ENCODE assay signal across 8 mouse cellular contexts in genomic region chr10:34095964-34096363, GRCm38 (mm10). TPM values are rescaled to one million over a fixed set of nuclear protein-coding genes. Genes with fewer than 3 reads are reported as not detected.
DNase-seq lines count a peak whose midpoint lies in the region; ATAC-seq and TF ChIP-seq lines count a peak whose summit lies in the region.

No protein-coding gene starts in this region.

- no peak for TF ChIP-seq EP300 in ES-Bruce4 (IDR thresholded peaks at IDR 0.05; ENCODE audit: insufficient read depth, low read depth, low read length)
- no peak for TF ChIP-seq EP300 in liver, postnatal 0 days (IDR thresholded peaks at IDR 0.05; ENCODE audit: low read depth)

- no peaks in the 10 kb centered on the region for H3K9me3 ChIP-seq in heart, embryonic 11.5 days (replicated peaks; ENCODE audit: control insufficient read depth, low read length)
- H3K9me3 ChIP-seq in ES-Bruce4 (replicated peaks; ENCODE audit: control insufficient read depth, insufficient read depth, low read length, poor library complexity, severe bottlenecking), result no peaks in the 10 kb centered on the region
- no peaks in the 10 kb centered on the region for H3K9me3 ChIP-seq in forebrain, embryonic 16.5 days (ENCODE audit: control insufficient read depth, low read length)
- H3K9me3 ChIP-seq in liver, postnatal 0 days (ENCODE audit: low read length), result no peaks in the 10 kb centered on the region

- WGBS in heart, embryonic 11.5 days (ENCODE audit: insufficient replicate concordance), result 49% methylated on average over 12 of the region's 12 CpGs
- WGBS in forebrain, embryonic 16.5 days, result 63% methylated on average over 12 of the region's 12 CpGs
- 55% methylated on average over 12 of the region's 12 CpGs for WGBS in liver, postnatal 0 days (ENCODE audit: insufficient replicate concordance)

- H3K4me3 ChIP-seq in heart, embryonic 11.5 days (ENCODE audit: low read depth, low read length), result peak overlapping the region; percentile 39
- peak overlapping the region; percentile 2; the same call in 1 of the 2 replicates for H3K4me3 ChIP-seq in ES-Bruce4 (ENCODE audit: low read depth, low read length)
- H3K4me3 ChIP-seq in forebrain, embryonic 16.5 days (replicated peaks; ENCODE audit: low read length), result peak overlapping the region; percentile 9; the same call in 1 of the 2 replicates
- H3K4me3 ChIP-seq in liver, postnatal 0 days (ENCODE audit: low read depth, low read length), result peak overlapping the region; percentile 20; the same call in 1 of the 2 replicates

- H3K9ac ChIP-seq in heart, embryonic 11.5 days (ENCODE audit: low read depth, low read length), result peak overlapping the region; percentile 69
- no peak overlapping the region for H3K9ac ChIP-seq in ES-Bruce4 (ENCODE audit: low read depth, poor library complexity, severe bottlenecking)
- peak overlapping the region; percentile 23; the same call in 1 of the 2 replicates for H3K9ac ChIP-seq in forebrain, embryonic 16.5 days (replicated peaks; ENCODE audit: low read depth, low read length)
- H3K9ac ChIP-seq in liver, postnatal 0 days (replicated peaks), result 0 out of 2 replicates have a peak overlapping the region, but pooled peaks have one; percentile 26

- no peaks in the 10 kb centered on the region for H3K27me3 ChIP-seq in heart, embryonic 11.5 days (ENCODE audit: control insufficient read depth, insufficient read depth, low read length)
- H3K27me3 ChIP-seq in ES-Bruce4 (ENCODE audit: control insufficient read depth, insufficient read depth, low read length, poor library complexity, severe bottlenecking), result no peaks in the 10 kb centered on the region
- no peaks in the 10 kb centered on the region for H3K27me3 ChIP-seq in forebrain, embryonic 16.5 days (replicated peaks; ENCODE audit: control insufficient read depth, insufficient read depth, low read length)
- H3K27me3 ChIP-seq in liver, postnatal 0 days (ENCODE audit: insufficient read depth, low read length), result no peaks in the 10 kb centered on the region

- H3K4me1 ChIP-seq in heart, embryonic 11.5 days (ENCODE audit: control insufficient read depth, insufficient read depth, low read length), result no peaks in the 10 kb centered on the region
- H3K4me1 ChIP-seq in ES-Bruce4 (ENCODE audit: control insufficient read depth, insufficient read depth, low read length), result no peaks in the 10 kb centered on the region
- H3K4me1 ChIP-seq in forebrain, embryonic 16.5 days (replicated peaks; ENCODE audit: control insufficient read depth, insufficient read depth, low read length), result no peaks in the 10 kb centered on the region
- H3K4me1 ChIP-seq in liver, postnatal 0 days (ENCODE audit: insufficient read depth), result peaks cover 2% of the 10 kb centered on the region; the same call in 1 of the 2 replicates

- DNase-seq in heart, adult 8-10 months (ENCODE audit: low spot score), result no peak
- no peak for DNase-seq in liver, postnatal 0 days
- no peak for DNase-seq in ovary, adult 18-20 months (ENCODE audit: low spot score)
- DNase-seq in adrenal gland, postnatal 4 days (ENCODE audit: low spot score in 2 of 2), result no peak
- no peak for DNase-seq in urinary bladder, postnatal 25 days (ENCODE audit: low spot score)

- no peaks in the 10 kb centered on the region for H3K36me3 ChIP-seq in heart, embryonic 11.5 days (ENCODE audit: control insufficient read depth, insufficient read depth, low read length)
- no peaks in the 10 kb centered on the region for H3K36me3 ChIP-seq in ES-Bruce4 (ENCODE audit: control insufficient read depth, insufficient read depth, low read length, poor library complexity, severe bottlenecking)
- H3K36me3 ChIP-seq in forebrain, embryonic 16.5 days (ENCODE audit: control insufficient read depth, insufficient read depth), result no peaks in the 10 kb centered on the region
- H3K36me3 ChIP-seq in liver, postnatal 0 days (replicated peaks; ENCODE audit: insufficient read depth, low read length), result no peaks in the 10 kb centered on the region

- peak overlapping the region; percentile 64 for H3K4me2 ChIP-seq in heart, embryonic 11.5 days
- H3K4me2 ChIP-seq in forebrain, embryonic 16.5 days (ENCODE audit: low read length), result peak overlapping the region; percentile 45
- peak overlapping the region; percentile 47 for H3K4me2 ChIP-seq in liver, postnatal 0 days (ENCODE audit: low read depth, low read length)

- no peak for ATAC-seq in heart, embryonic 11.5 days (replicated peaks; ENCODE audit: insufficient number of reproducible peaks, low FRiP score, low TSS enrichment)
- peak; percentile 47 for ATAC-seq in forebrain, embryonic 16.5 days
- ATAC-seq in liver, postnatal 0 days, result no peak

- H3K27ac ChIP-seq in heart, embryonic 11.5 days (ENCODE audit: low read depth, low read length), result no peak overlapping the region
- no peak overlapping the region for H3K27ac ChIP-seq in ES-Bruce4 (ENCODE audit: insufficient read depth, low read length)
- no peak overlapping the region for H3K27ac ChIP-seq in forebrain, embryonic 16.5 days (ENCODE audit: low read length)
- no peak overlapping the region; the same call in 1 of the 2 replicates for H3K27ac ChIP-seq in liver, postnatal 0 days (ENCODE audit: low read depth)

- no peak for TF ChIP-seq CTCF in ES-Bruce4 (IDR thresholded peaks at IDR 0.05; ENCODE audit: low read depth, low read length)
- TF ChIP-seq CTCF in liver, postnatal 0 days (IDR thresholded peaks at IDR 0.05; ENCODE audit: low read depth), result no peak

- no peak for TF ChIP-seq POLR2A in ES-Bruce4 (IDR thresholded peaks at IDR 0.05; ENCODE audit: insufficient read depth, low read length)

RNA-seq across cellular contexts. Expression of gene Calhm5, which starts 0.4 kb away (rescaled TPM):
- polyA plus RNA-seq in heart, embryonic 11.5 days (2014; fragmentation: Nextera tagmentation; extraction: Ambion mirVana), result 0.86 and 1.2 TPM in 2 replicates
- 1 to 10 TPM in 1 of 4 experiments, under 1 TPM in 3; 0.63 to 1.1 (median 0.81) TPM for total RNA-seq in heart, adult 8-10 months (2022)
- 0.18 TPM in 1 of 2 replicates, not detected in the other for polyA plus RNA-seq in ES-Bruce4 (2011; ENCODE audit: insufficient read depth, insufficient read length, low read depth, missing spikeins)
- polyA plus RNA-seq in forebrain, embryonic 16.5 days (2015; fragmentation: Nextera tagmentation; extraction: Ambion mirVana), result 0.45 and 0.51 TPM in 2 replicates
- polyA plus RNA-seq in liver, postnatal 0 days (2015; fragmentation: Nextera tagmentation; extraction: Ambion mirVana), result 0.02 and 0.06 TPM in 2 replicates
- under 1 TPM; 0.17 to 0.31 TPM for total RNA-seq in adrenal gland, postnatal 4 days (2021)

RNA-seq across cellular contexts. Expression of gene Calhm6, which starts 31.8 kb away (rescaled TPM):
- polyA plus RNA-seq in heart, embryonic 11.5 days (2014; fragmentation: Nextera tagmentation; extraction: Ambion mirVana), result 0.29 and 0.68 TPM in 2 replicates
- under 1 TPM in 2 of 4 experiments, not detected in 2; 0.24 to 0.26 TPM for total RNA-seq in heart, adult 8-10 months (2022)
- polyA plus RNA-seq in ES-Bruce4 (2011; ENCODE audit: insufficient read depth, insufficient read length, low read depth, missing spikeins), result 0.61 TPM in 1 of 2 replicates, not detected in the other
- polyA plus RNA-seq in forebrain, embryonic 16.5 days (2015; fragmentation: Nextera tagmentation; extraction: Ambion mirVana), result 0.19 and 0.22 TPM in 2 replicates
- 3.9 and 4.1 TPM in 2 replicates for polyA plus RNA-seq in liver, postnatal 0 days (2015; fragmentation: Nextera tagmentation; extraction: Ambion mirVana)
- 1 to 10 TPM; 1.0 to 1.3 TPM for total RNA-seq in adrenal gland, postnatal 4 days (2021)

RNA-seq across cellular contexts. Expression of gene Calhm4, which starts 51.9 kb away (rescaled TPM):
- 0.06 TPM in 1 of 2 replicates, not detected in the other for polyA plus RNA-seq in heart, embryonic 11.5 days (2014; fragmentation: Nextera tagmentation; extraction: Ambion mirVana)
- total RNA-seq in heart, adult 8-10 months (2022), result not detected
- not detected in 2 replicates for polyA plus RNA-seq in ES-Bruce4 (2011; ENCODE audit: insufficient read depth, insufficient read length, low read depth, missing spikeins)
- polyA plus RNA-seq in forebrain, embryonic 16.5 days (2015; fragmentation: Nextera tagmentation; extraction: Ambion mirVana), result 0.06 TPM in 1 of 2 replicates, not detected in the other
- not detected in 2 replicates for polyA plus RNA-seq in liver, postnatal 0 days (2015; fragmentation: Nextera tagmentation; extraction: Ambion mirVana)
- not detected for total RNA-seq in adrenal gland, postnatal 4 days (2021)

RNA-seq across cellular contexts. Expression of gene Trappc3l, which starts 58.6 kb away (rescaled TPM):
- polyA plus RNA-seq in heart, embryonic 11.5 days (2014; fragmentation: Nextera tagmentation; extraction: Ambion mirVana), result not detected in 2 replicates
- not detected for total RNA-seq in heart, adult 8-10 months (2022)
- polyA plus RNA-seq in ES-Bruce4 (2011; ENCODE audit: insufficient read depth, insufficient read length, low read depth, missing spikeins), result not detected in 2 replicates
- polyA plus RNA-seq in forebrain, embryonic 16.5 days (2015; fragmentation: Nextera tagmentation; extraction: Ambion mirVana), result not detected in 2 replicates
- not detected in 2 replicates for polyA plus RNA-seq in liver, postnatal 0 days (2015; fragmentation: Nextera tagmentation; extraction: Ambion mirVana)
- not detected for total RNA-seq in adrenal gland, postnatal 4 days (2021)
